Mouse (Mus musculus): Measurements from ENCODE around the gene Nfix.
"Not testable (repeated sequence)": the region's sequence is repeated elsewhere in the genome, so short reads cannot be mapped to it uniquely, and the experiment has no call there.

Nfix gene

DNA sequence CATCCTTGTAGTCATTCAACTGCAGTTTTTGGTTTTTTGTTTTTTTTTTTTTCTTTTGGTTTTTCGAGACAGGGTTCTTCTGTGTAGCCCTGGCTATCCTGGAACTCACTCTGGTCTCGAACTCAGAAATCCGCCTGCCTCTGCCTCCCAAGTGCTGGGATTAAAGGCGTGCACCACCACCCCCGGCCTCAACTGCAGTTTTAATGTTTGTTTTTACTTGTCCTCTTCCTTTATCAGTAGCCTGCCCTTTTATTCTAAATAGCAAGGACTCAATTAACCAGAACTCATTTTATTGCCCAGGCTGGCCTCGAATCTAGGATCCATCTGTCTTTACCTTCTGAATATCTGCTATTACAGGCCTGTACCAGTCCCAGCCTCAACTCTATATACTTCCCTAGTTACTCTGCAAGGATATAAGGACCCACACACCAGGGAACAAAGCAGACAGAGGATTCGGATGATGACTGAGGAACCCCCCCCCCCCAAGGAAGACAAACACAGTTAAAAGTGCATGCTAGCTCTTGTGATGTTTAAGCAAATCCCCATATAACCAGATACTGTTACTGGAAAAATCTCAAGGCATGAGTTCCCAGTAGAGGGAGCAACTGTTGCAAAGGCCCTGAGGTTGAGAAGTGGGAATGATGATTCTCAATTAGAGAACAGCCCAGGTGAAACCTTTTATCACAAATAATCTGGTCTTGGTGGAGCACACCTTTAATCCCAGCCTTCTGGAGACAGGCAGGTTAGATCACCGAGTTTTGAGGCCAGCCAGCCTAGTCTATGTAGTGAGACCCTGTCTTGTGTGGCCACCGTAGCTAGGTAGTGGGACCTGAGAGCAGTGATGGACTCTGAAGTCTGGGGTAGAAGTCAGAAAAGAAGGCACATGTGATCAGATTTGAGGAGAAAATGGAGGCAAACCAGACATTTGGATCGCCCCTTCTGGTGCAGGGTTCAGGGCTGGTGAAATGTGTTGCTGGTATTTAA lies 32.9 kb upstream of the Nfix start:
- in situ Hi-C loops (cut with MseI, MboI) = no loop called here

DNA sequence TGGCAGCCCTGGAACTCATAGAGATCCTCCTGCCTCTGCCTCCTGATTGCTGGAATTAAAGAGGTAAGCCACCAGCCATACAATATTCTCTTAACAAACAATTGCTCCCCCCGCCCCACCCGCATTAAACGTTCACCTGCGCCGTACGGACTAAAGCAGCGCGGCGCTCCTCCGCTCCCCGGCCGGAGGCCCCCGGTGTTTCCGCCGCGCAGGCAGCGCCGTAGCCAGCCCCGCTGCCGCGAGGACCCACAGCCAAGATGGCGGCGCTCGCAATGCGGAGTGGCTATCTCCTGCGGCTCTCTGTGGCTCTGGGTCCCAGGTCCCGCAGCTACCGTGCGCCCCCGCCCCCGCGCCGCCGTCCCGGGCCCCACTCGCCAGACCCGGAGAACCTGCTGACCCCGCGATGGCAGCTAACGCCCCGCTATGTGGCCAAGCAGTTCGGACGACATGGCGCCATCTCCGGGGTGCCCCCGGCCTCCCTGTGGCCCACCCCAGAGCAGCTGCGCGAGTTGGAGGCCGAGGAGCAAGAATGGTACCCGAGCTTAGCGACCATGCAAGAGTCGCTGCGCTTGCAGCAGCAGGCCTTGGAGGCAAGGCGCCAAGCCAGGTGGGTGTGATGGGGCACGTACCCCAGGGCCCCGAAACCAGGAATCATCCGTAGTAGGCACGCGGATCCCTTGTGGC lies 32.0 kb upstream of the Nfix start:
- in situ Hi-C loops (cut with MseI, MboI) = no loop called here

DNA sequence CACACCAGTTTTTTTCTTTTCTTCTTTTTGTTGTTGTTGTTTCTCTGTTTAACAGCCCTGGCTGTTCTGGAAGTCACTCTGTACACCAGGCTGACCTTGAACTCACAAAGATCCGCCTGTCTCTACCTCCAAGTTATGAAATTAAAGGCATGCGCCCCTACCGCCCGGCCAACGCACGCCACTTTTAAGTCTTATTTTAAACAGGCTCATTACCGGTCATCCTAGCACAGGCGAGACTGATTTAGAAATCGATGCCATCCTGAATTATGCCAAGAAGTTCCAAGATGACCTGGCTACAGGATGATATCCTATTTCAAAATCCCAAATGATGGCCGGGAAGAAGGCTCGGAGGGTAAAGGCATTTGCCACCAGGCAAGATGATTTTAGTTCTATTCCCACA lies 31.3 kb upstream of the Nfix start, which contains the start of gene Gadd45gip1:
Gadd45gip1 (plus strand) TSS at position 33 of the 400 bp plus-strand sequence.
- in situ Hi-C loops (cut with MseI, MboI) = no loop called here

DNA sequence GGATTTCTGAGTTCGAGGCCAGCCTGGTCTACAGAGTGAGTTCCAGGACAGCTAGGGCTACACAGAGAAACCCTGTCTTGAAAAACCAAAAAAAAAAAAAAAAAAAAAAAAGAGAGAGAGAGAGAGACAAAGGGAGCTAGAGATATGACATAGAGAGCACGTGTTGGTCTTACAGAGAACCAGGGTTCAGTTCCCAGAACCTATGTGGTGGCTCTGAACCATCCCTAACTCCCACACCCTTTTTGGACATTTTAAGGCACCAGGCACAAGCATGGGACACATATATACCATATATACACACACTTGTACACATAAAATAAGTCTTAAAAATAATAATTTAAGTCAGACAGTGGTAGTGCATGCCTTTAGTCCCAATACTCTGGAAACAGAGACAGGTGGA lies 26.4 kb upstream of the Nfix start:
- in situ Hi-C loops (cut with MseI, MboI) = not testable (repeated sequence)

DNA sequence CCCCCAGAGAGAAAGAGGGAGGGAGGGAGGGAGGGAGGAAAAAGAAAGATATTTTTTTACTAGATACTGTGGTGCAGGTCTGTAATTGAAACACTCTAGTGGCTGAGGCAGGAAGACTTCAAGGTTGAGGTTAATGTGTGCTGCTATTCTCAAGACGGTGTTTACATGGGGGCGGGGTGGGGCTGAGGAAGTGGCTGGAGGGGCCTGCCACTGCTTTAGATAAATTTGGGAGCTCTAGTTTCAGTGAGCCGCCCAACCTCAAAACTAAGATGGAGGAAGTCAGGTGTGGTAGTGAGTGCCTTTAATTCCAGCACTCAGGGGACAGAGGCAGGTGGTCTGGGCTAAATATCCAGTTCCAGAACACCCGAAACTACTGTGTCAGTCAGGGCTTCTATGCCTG lies 25.5 kb upstream of the Nfix start:
- in situ Hi-C loops (cut with MseI, MboI) = no loop called here

DNA sequence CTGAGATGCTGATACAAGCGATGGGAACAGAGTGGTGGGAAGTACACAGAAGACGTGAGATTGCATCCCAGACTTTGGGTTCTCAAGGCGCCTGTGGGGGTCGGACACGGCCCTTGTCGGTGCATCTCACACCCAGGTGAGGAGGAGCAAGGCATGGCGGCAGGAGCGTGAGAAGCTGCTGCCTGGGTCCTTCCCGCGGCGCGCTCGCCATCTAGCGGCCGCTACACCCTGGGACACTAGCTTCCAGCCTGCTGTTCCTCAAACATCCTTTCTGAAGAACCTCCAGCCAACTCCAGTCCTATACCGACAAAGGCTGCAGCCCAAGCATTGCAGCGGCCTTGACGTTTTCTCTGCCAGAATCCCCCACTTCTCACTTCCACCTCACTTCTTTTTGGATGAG lies 23.5 kb upstream of the Nfix start:
- in situ Hi-C loops (cut with MseI, MboI) = no loop called here

DNA sequence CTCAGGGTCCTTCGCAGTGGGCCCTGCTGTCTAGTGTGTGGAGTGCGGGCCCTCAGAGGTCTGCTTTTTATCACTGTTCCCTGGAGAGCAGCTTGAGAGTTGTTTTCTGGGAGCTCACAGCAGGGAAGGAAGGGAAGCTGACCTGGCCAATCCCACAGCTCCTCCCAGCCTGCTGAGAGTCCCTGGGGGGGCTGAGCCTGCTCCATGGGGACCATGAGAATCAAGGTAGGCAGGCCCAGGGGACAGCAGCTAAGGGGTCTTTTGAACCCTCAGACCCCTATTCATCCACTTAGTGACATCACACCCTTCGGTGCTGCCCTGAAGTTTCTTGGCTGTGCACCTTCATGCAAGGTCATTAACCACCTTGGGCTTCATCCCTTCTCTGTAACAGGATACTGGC lies 22.6 kb upstream of the Nfix start, which contains the start of gene Dand5:
Dand5 (minus strand) TSS at position 101 of the 400 bp plus-strand sequence.
- in situ Hi-C loops (cut with MseI, MboI) = no loop called here

DNA sequence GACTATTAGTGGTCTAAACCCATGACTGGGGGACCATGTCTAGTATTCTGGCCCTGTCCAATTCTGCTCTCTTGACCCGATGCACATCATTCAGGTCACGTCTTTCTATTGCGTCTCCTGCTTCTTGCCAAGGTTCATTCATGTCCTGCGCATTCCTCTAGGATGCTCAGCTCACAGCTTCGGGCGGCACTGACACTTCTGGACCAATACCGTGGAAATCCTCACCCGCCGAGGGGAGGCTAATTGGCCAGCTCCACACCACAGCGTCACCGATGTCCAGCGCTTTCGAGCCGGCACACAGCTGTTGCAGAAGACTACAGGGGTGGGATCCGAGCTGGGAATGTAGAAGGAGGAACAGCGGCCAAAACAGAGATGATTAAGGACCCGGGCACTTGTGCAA lies 16.0 kb upstream of the Nfix start:
- in situ Hi-C loops (cut with MseI, MboI) = no loop called here

DNA sequence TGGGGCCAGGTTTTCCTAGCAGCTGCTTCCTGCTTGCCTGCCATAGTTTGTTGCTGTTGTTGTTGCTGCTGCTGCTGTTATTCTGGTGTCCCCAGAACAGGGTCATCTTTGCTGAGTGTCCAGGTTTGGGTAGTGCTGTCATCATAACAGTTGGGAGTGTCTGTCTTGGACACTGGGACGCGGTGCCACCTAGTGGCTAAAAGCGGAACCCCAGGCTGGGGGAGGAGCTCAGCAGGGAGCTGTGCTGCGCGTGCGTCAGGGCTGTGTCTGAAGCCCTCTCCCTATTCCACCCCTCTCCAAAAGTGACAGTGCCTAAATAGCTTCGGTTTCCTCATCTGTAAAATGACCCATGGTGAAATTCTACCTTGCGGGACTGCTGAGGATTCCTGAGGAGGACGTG lies 15.4 kb upstream of the Nfix start:
- in situ Hi-C loops (cut with MseI, MboI) = no loop called here

DNA sequence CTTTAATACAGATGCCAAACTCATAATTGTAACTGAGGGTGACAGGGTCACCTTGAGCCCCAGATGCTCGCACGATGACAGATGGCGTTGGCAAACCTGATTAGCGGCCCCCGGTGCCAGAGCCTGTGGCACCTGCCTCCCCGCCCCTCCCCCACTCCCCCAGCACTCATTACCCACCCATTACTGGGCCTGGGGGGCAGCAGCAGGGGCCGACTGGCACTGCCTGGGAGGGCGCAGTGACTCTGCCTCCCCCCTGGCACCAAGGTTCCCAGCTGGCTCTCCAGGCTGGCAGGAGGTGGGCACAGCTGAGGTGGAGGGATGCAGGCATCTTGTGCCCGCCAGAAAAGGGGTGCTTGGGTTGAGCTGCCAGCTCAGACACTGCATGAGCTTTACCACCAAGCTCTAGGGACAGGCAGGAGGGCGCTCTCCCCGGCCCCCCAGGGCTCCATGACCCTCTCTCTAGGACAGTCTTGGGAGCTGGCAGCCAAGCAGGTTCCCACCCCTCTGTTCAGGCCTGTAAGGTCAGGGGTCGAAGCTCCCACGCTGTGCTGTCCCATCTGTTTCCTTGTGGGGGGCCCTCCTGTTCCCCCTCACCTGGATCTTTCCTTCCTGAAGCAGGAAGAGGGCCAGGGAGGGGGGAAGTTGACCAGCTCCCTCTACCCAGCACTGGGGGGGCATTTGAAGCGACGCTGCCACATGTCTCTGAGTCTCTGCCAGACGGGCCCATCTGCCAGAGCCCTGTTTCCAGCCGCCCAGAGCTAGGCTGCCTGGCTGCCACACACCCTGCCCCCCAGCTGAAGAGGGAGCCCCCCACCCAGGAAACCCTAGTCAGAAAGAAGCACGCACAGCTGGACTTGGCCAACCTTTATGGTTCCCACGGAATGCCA lies 14.7 kb upstream of the Nfix start:
- in situ Hi-C loops (cut with MseI, MboI) = loop anchor here (5.0 kb wide), 2 partner anchors 52 to 107 kb away; no protein-coding TSS in a partner anchor

DNA sequence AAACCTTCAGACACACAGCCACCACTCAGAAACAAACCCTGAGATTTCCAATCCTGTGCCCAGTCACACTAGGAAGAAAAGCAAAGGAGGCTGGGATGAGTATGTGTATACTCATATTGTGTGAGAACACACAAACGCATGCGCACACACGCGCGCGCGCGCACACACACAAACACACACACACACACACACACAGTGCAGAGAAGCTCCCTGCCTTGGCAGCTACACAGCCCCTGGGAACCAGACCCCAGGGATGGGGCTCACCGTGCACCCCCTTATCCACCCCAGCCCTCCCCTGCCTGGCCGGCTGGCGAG lies 14.1 kb upstream of the Nfix start:
- in situ Hi-C loops (cut with MseI, MboI) = loop anchor here (5.0 kb wide), 2 partner anchors 52 to 107 kb away; no protein-coding TSS in a partner anchor

DNA sequence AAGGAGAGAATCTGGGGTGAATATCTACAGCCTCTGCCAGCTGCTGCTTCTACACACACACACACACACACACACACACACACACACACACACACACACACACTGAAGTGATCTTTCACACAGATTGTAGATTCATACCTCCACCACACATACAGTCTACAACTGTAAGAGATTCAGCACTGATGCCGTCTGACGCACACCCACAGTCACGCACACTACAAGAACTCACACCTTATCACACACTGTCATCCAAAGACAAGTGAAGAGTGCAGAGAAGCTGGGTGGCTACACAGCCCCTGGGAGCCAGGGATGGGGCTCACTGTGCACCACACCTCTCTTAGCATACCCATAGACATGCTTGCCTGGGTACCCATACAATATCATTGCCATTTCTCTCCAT lies 13.7 kb upstream of the Nfix start:
- in situ Hi-C loops (cut with MseI, MboI) = loop anchor here (5.0 kb wide), 2 partner anchors 52 to 107 kb away; no protein-coding TSS in a partner anchor

DNA sequence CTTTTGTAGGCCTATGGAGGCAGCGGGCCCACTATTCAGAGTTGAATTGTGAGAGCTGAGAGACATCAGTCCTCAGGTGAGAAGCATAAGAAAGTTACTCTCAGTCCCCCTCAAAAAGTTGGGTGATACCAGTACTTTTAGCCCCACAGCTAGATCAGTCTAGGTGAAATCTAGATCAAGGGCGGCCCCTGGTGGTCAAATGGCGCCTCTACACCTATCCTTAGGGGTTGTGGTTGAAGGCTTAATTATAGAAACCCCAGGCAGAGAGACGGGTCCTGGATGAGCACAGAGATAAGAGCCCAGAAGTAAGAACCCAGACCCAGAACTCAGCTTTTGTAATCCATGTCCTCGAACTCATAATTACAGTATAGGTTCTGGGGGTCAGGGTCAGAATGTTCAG lies 12.9 kb upstream of the Nfix start:
- in situ Hi-C loops (cut with MseI, MboI) = loop anchor here (5.0 kb wide), 2 partner anchors 51 to 106 kb away; no protein-coding TSS in a partner anchor

DNA sequence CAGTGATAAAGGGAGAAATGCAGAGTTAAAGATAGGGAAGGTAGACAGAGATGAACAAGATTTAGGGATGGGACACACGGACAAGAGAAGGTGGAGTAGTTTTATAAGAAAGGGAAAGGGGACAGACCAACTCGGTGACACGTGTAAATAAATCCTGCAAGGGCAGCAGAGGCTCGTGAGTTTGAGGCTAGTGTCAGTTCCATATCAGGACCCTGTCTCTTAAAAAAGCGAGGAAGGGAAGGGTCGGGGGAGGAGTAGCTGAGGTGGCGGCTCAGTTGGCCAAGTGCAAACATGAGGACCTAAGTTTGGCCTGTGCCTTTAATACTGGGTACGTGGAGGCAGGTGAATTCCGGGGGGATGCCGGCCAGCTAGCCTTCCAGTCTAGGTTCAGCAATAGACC lies 11.2 kb upstream of the Nfix start:
- in situ Hi-C loops (cut with MseI, MboI) = loop anchor here (5.0 kb wide), 2 partner anchors 49 to 104 kb away; no protein-coding TSS in a partner anchor

DNA sequence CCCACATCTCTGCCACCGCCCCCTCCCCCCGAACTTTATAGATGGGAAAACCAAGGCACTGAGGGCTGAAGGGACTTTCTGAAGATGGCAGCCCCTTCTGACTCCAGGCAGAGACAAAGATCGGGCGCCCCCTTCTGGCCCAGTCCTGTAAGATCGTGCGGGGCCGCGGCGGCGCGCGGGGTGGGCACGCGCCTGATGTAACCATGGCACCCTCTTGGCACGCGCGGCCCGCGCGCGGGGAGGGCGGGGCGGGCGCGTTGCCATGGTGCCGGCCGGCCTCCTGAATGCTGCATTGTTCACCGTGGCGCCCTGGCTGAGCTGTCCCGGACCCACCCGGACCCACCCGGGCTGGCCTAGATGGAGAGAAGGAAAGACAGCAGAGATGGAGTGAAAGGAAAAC lies 10.8 kb upstream of the Nfix start:
- in situ Hi-C loops (cut with MseI, MboI) = loop anchor here (5.0 kb wide), 2 partner anchors 49 to 104 kb away; no protein-coding TSS in a partner anchor

DNA sequence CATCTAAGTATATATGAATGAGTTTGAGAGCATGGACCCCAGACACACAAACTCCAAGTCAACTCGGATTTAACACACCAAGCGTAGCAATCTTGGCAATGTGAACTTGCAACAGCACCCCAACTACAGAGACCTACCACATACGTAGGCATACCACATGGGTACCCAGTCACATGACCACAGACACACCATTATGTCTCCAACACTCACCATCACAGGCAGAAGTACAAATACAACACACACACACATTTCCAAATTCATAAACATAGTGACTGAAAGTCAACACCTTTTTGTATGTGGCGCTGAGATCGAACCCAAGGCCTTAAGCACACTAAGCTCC lies 9.8 kb upstream of the Nfix start:
- in situ Hi-C loops (cut with MseI, MboI) = loop anchor here (5.0 kb wide), 2 partner anchors 48 to 103 kb away; no protein-coding TSS in a partner anchor

DNA sequence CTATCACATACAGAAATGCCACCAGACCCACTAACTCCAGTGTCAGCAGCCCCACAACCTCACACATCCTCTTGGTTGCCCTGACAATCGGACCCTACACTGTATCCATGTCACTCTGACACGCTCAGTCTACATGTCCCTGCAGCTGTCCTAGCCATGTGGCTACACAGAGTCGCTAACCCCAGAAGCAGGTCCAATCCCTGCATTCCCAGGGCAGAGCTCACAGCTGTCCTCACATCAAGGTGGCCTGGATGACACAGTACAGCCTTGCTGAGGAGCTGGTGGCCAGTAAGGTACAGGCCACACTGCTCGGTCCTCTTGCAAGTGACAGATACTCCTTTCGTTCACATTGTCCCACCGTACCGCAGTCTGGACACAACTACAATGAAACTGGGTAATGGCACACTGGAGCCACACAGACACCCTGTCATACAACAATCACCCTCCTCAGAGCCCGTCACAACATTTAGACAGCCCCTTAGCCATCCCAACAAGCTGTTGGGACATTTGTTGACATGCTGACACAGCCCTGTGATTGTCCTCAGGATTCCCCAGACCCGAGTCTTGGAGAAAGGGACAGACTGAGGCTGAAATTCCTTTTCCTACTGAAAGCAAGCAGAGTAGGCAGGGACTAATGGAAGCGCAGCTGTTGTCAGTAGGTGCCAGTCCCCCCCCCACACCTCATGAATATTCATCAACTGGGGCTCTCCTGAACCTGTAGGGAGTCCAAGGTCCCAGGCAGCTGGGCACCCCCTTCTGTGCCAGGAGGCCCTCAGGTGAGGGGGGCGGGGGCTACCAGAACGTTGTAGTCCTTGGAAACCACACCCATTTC lies 9.2 kb upstream of the Nfix start:
- in situ Hi-C loops (cut with MseI, MboI) = no loop called here

DNA sequence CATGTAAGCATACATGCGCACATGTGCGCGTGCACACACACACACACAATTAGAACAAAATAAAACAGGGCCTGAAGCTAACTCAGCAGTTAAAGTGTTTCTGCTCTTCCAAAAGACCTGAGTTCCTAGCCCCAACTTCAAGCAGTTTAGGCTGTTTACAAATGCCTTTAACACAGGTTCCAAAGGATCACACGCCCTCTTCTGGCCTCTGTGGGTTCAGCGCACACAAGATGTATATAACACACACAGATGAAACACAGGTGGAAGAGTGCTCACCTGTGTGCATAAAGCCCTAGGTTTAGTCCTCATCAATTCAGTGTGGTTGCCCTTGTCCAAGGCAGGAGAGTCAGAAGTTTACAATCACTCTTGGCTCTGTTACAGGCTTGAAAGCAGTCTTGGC lies 5.9 kb upstream of the Nfix start:
- in situ Hi-C loops (cut with MseI, MboI) = no loop called here

DNA sequence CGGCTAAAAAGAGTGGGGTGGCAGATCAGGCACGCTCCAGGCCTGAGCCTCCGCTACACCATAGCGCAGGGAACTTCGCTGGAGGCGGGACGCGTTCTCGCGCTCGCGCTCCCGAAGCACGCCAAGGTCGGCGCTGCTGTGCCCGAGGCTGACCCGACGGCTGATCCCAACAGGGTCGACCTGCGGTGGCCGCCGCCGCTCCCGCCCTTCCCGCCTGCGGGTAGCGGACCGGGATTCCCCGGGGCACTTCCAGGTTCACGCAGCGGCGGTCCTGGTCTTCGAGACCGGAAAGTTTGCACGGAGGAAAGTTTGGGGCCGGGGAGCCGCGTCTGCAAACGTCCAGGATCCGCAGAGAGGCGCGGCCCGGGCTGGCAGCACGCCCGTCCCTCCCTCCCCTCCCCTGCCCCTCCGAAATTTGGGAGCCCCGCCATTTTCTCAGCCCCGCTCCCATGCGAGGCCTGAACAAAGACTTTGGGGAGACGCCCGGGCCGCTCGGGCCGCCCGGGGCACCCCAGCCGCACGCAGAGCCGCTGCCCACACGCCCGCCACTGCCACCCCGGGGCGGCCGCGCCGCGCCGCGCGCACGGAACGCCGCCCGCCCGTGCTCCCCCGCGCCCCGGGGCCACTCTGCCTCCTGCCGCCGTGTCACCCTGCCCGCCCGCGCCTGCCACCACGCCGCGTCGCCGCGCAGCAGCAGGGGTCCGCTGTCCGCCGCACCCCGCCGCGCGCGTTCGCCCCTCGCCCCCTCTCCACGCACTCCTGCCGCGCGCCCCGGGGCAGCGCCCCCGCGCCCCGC lies 810 bp downstream of the Nfix start:
- in situ Hi-C loops (cut with MseI, MboI) = no loop called here

All from mouse trophoblast stem cell (cell line).